Mouse (Mus musculus) intestine, embryonic 15.5 days (tissue): ENCODE measurements around the gene Isg15. TPM values are rescaled to one million over a fixed set of nuclear protein-coding genes. Genes with fewer than 3 reads are reported as not detected.
"Not testable (repeated sequence)": the region's sequence is repeated elsewhere in the genome, so short reads cannot be mapped to it uniquely, and the experiment has no call there.

ENCODE experiments used
- ATAC-seq: fragments of 200-750 bp; cut with Nextera tagmentation; 2 replicates; pipeline ENCODE4 v1.8.0; 2017; ENCODE audit warnings: moderate TSS enrichment, moderate library complexity
- H3K27ac ChIP-seq: fragments of 300-500 bp; sonication (generic); 2 replicates; pipeline ENCODE4 v1.5.1; 2015; ENCODE audit warnings: mild to moderate bottlenecking, inconsistent platforms
- H3K27me3 ChIP-seq: fragments of 300-500 bp; sonication (generic); replicated peaks from 2 replicates; pipeline ENCODE4 v1.6.1; 2015; ENCODE audit warnings: inconsistent platforms
- H3K36me3 ChIP-seq: fragments of 300-500 bp; sonication (generic); 2 replicates; pipeline ENCODE4 v1.6.1; 2015; ENCODE audit warnings: inconsistent platforms
- H3K4me1 ChIP-seq: fragments of 300-500 bp; sonication (generic); replicated peaks from 2 replicates; pipeline ENCODE4 v1.6.1; 2015; ENCODE audit warnings: inconsistent platforms
- H3K4me2 ChIP-seq: fragments of 300-500 bp; sonication (generic); replicated peaks from 2 replicates; pipeline ENCODE4 v1.6.1; 2015; ENCODE audit warnings: mild to moderate bottlenecking, inconsistent platforms
- H3K4me3 ChIP-seq: fragments of 300-500 bp; sonication (generic); replicated peaks from 2 replicates; pipeline ENCODE4 v1.5.1; 2015; ENCODE audit warnings: inconsistent platforms
- H3K9ac ChIP-seq: fragments of 300-500 bp; sonication (generic); 2 replicates; pipeline ENCODE4 v1.6.1; 2015; ENCODE audit warnings: inconsistent platforms
- H3K9me3 ChIP-seq: fragments of 300-500 bp; sonication (generic); 2 replicates; pipeline ENCODE4 v1.6.1; 2016; ENCODE audit warnings: inconsistent platforms
- WGBS: fragments of 180-500 bp; shearing (Covaris S2); methylation state at CpG from one replicate; pipeline ENCODE4 v1.1.7; 2015; 5-methylcytosine and 5-hydroxymethylcytosine counted together
- polyA plus RNA-seq: library from polyadenylated mRNA; unstranded; fragments of >200 nt; fragmentation: Nextera tagmentation; extraction: Ambion mirVana; gene quantifications from 2 replicates; pipeline ENCODE4 v1.2.1, GENCODE M21; 2015

Gene Isg15
- polyA plus RNA-seq, 1 experiment from 2014 or later = 1.8 TPM

DNA sequence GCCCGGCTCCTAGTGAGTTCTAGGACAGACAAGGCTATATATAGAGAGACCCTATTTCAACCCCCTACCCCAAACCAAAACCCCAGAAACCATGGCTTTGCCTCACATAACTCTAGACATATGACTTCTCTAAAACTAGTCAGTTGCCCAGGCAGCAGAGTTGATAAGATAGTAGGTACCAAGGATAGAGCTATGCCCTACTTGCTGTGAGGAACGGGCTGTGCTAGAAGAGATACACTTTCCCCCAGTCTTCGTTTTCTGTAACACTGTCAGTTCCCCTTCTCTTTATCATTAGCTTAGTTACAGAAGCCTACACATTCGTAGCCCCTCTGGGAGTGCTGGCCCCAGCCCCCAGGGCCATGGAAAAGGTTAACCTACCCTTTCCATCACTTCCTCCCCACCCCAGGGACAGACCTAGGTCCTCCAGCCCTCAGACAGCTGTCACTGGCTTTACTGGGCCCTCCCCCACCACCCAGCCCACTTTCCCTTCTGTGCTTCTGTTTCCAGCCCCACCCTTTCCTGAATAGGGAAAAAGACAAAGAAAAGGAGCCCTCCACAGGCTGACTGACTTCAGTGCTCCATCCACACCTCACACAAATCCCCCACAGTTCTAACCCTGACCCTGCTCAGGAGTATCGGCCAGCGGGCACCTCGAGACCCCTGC, 16.2 kb downstream of the Isg15 start:
- H3K9ac ChIP-seq = no peak overlapping the region
- H3K4me3 ChIP-seq = no peak overlapping the region
- ATAC-seq = no peak
- no peak overlapping the region for H3K27ac ChIP-seq
- H3K9me3 ChIP-seq = no peaks in the 10 kb centered on the region
- H3K4me2 ChIP-seq = no peak overlapping the region
- H3K4me1 ChIP-seq = peaks cover 32% of the 10 kb centered on the region
- peaks cover 19% of the 10 kb centered on the region for H3K36me3 ChIP-seq
- no peaks in the 10 kb centered on the region for H3K27me3 ChIP-seq
- 86% methylated on average over 7 of the region's 7 CpGs for WGBS

DNA sequence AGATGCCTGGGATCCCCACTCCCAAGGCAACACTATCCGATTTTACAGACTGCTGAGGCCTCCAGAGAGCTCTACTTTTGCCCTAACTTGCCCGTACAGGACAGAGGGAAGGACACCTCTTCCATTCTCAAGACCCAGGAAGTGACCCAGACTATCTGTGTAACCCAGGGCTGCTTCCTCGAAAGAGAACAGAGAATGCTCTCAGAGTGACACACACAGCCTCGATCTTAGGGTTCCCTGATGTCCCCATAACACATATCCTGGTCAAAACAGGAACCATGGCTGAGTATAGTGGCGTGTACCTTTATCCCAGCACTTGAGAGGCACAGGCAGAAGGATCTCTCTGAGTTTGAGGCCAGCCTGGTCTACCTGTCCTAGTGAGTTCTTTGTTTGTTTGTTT, 16.9 kb downstream of the Isg15 start:
- Histone ChIP-seq H3K27ac (no peak overlapping the region), H3K27me3 (no peaks in the 10 kb centered on the region), H3K36me3 (peaks cover 26% of the 10 kb centered on the region), H3K4me3 (no peak overlapping the region), H3K9me3 (no peaks in the 10 kb centered on the region), H3K4me1 (peaks cover 25% of the 10 kb centered on the region), H3K9ac (no peak overlapping the region), H3K4me2 (no peak overlapping the region)
- WGBS = 82% methylated on average over 5 of the region's 5 CpGs
- no peak for ATAC-seq

DNA sequence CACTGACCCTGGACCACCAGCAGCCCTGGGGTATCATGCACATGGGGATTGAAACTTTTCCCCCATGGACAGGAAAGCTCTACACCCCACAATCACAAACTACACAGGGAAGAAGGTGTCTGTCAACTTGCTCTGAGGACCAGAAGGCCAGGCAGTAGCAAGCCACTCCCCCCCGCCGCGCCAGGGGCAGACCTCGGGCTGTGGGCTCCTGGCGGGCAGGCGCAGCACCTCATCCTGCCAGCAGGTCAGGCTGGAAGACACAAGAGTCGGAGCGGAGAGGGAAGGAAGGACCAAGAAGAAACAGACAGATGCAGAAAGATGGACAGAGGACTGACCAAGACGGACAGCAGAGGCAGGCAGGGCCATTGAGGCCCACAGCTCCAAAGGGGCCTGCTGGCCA, 23.0 kb downstream of the Isg15 start:
- Histone ChIP-seq H3K4me2 (no peak overlapping the region), H3K36me3 (peaks cover 52% of the 10 kb centered on the region), H3K4me3 (no peak overlapping the region), H3K27ac (no peak overlapping the region), H3K4me1 (no peaks in the 10 kb centered on the region), H3K9me3 (no peaks in the 10 kb centered on the region), H3K27me3 (no peaks in the 10 kb centered on the region), H3K9ac (no peak overlapping the region)
- ATAC-seq = no peak
- WGBS = 87% methylated on average over 9 of the region's 9 CpGs

- H3K9me3 ChIP-seq = no peaks in the 10 kb centered on the region
- no peak overlapping the region for H3K4me2 ChIP-seq
- 94% methylated on average over 11 of the region's 11 CpGs for WGBS
- no peak overlapping the region for H3K4me3 ChIP-seq
- H3K27me3 ChIP-seq = no peaks in the 10 kb centered on the region
- H3K9ac ChIP-seq = no peak overlapping the region
- H3K27ac ChIP-seq = no peak overlapping the region
- H3K4me1 ChIP-seq = no peaks in the 10 kb centered on the region
- H3K36me3 ChIP-seq = peaks cover 80% of the 10 kb centered on the region
- no peak for ATAC-seq
Observed at GRCm38 (mm10) chr4:156171828-156172227, 28.8 kb downstream of the Isg15 start.

DNA sequence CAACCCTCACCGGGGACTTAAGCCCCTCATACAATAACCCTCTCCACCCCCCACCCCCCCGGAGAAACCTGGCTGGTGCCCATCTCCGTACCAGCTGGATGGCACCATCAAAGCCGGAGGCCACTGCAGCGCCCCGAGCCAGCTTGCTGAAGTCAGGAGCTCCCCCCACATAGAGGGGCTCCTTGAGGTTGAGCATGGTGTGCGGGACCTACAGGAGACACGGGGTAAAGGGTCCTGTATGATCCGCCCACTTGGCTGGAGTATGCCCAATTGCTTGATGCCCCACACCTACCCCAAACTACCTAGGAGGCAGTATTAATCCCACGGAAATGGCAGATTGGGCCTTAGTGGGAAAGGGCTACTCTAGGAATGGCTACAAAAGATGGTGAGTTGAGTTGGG, 31.5 kb downstream of the Isg15 start:
- H3K4me1 ChIP-seq = no peaks in the 10 kb centered on the region
- H3K36me3 ChIP-seq = peaks cover 77% of the 10 kb centered on the region
- ATAC-seq = no peak
- H3K27ac ChIP-seq = no peak overlapping the region
- no peaks in the 10 kb centered on the region for H3K9me3 ChIP-seq
- no peak overlapping the region for H3K9ac ChIP-seq
- WGBS = 96% methylated on average over 10 of the region's 10 CpGs
- H3K4me3 ChIP-seq = no peak overlapping the region
- H3K27me3 ChIP-seq = no peaks in the 10 kb centered on the region
- H3K4me2 ChIP-seq = no peak overlapping the region

DNA sequence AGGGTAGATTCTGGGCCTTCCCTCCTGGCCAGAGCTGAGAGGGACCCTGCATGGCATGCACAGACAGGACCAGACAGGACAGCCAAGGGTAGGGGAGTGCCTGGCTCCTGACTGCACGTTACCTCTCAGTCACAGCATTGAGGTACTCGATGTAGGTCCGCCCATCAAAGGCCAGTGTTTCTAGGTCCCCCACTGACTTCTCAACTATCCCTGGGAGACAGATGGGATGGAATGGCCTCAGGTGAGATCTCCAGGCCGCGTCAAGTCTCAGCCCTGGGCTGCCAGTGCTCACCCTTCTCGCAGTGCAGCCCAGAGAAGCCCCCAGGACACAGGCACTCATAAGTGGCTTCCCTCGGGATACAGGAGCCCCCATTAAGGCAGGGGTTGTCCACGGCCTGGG, 32.0 kb downstream of the Isg15 start:
- 91% methylated on average over 8 of the region's 8 CpGs for WGBS
- H3K9ac ChIP-seq = no peak overlapping the region
- H3K4me2 ChIP-seq = no peak overlapping the region
- no peak overlapping the region for H3K4me3 ChIP-seq
- no peaks in the 10 kb centered on the region for H3K27me3 ChIP-seq
- peaks cover 75% of the 10 kb centered on the region for H3K36me3 ChIP-seq
- no peak overlapping the region for H3K27ac ChIP-seq
- no peaks in the 10 kb centered on the region for H3K4me1 ChIP-seq
- ATAC-seq = no peak
- H3K9me3 ChIP-seq = no peaks in the 10 kb centered on the region

- no peak overlapping the region for H3K27ac ChIP-seq
- WGBS = 87% methylated on average over 9 of the region's 9 CpGs
- H3K4me2 ChIP-seq = no peak overlapping the region
- H3K9me3 ChIP-seq = no peaks in the 10 kb centered on the region
- ATAC-seq = no peak
- H3K9ac ChIP-seq = no peak overlapping the region
- H3K27me3 ChIP-seq = no peaks in the 10 kb centered on the region
- H3K4me1 ChIP-seq = no peaks in the 10 kb centered on the region
- no peak overlapping the region for H3K4me3 ChIP-seq
- peaks cover 66% of the 10 kb centered on the region for H3K36me3 ChIP-seq
Observed at GRCm38 (mm10) chr4:156166477-156166876, 34.1 kb downstream of the Isg15 start.

DNA sequence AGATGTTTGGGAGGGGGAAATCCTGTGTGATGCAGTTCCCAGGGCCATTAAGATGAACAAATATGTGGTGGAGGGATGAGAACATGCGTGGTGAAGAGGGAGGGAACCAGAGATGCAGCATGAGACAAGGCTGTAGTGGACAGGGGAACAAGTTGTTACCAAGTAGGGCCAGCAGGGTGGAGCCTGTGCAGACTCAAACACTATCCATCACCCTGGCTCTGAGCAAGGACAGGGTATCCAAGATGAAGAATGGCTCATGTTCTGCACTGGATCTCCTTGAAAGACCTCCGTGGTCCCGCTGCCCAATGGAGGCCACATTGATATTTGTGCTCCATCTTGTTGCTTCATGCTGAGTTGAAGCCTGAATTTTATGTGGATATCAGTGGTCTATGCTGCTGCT, 45.8 kb downstream of the Isg15 start:
- H3K36me3 ChIP-seq = no peaks in the 10 kb centered on the region
- no peak for ATAC-seq
- H3K9me3 ChIP-seq = peaks cover 3% of the 10 kb centered on the region; the same call in 1 of the 2 replicates
- WGBS = 92% methylated on average over 3 of the region's 3 CpGs
- H3K4me3 ChIP-seq = no peak overlapping the region
- H3K9ac ChIP-seq = no peak overlapping the region
- no peak overlapping the region for H3K27ac ChIP-seq
- no peaks in the 10 kb centered on the region for H3K4me1 ChIP-seq
- no peaks in the 10 kb centered on the region for H3K27me3 ChIP-seq
- no peak overlapping the region for H3K4me2 ChIP-seq

GRCm38 (mm10) chr4:156150887-156151286, 49.7 kb downstream of the Isg15 start:
- 76% methylated on average over 10 of the region's 10 CpGs for WGBS
- not testable (repeated sequence) for H3K4me2 ChIP-seq, H3K9ac ChIP-seq, H3K27ac ChIP-seq, H3K27me3 ChIP-seq, H3K36me3 ChIP-seq, ATAC-seq, H3K9me3 ChIP-seq, H3K4me3 ChIP-seq, H3K4me1 ChIP-seq

Other genes with a start within 250 kb of the Isg15 start
- gene C1qtnf12, start 238.5 kb downstream of the Isg15 start, polyA plus RNA-seq = 60.1 and 60.2 TPM in 2 replicates
- gene B3galt6, start 208.2 kb downstream of the Isg15 start, polyA plus RNA-seq = 13.4 and 14.0 TPM in 2 replicates
- gene Sdf4, start 207.9 kb downstream of the Isg15 start, polyA plus RNA-seq = 154 and 166 TPM in 2 replicates
- 0.49 and 0.52 TPM in 2 replicates for gene Tnfrsf4, start 187.0 kb downstream of the Isg15 start, polyA plus RNA-seq
- gene Tnfrsf18, start 174.7 kb downstream of the Isg15 start, polyA plus RNA-seq = 1.1 and 1.6 TPM in 2 replicates
- 3.1 and 3.9 TPM in 2 replicates for gene Ttll10, start 141.4 kb downstream of the Isg15 start, polyA plus RNA-seq
- 22.2 and 22.8 TPM in 2 replicates for gene 9430015G10Rik, start 90.8 kb downstream of the Isg15 start, polyA plus RNA-seq
- 0.06 and 0.18 TPM in 2 replicates for gene Rnf223, start 70.3 kb downstream of the Isg15 start, polyA plus RNA-seq
- 52.1 and 56.5 TPM in 2 replicates for gene Agrn, start 3.3 kb downstream of the Isg15 start, polyA plus RNA-seq
- gene AW011738, start 2.5 kb upstream of the Isg15 start, polyA plus RNA-seq = 2.1 and 2.2 TPM in 2 replicates
- 0.40 and 0.51 TPM in 2 replicates for gene Perm1, start 15.1 kb upstream of the Isg15 start, polyA plus RNA-seq
- 12.6 and 14.8 TPM in 2 replicates for gene Plekhn1, start 34.0 kb upstream of the Isg15 start, polyA plus RNA-seq
- 86.5 and 87.8 TPM in 2 replicates for gene Noc2l, start 35.2 kb upstream of the Isg15 start, polyA plus RNA-seq
- 0.69 and 1.00 TPM in 2 replicates for gene Samd11, start 54.8 kb upstream of the Isg15 start, polyA plus RNA-seq
- not detected in 2 replicates for gene Vmn2r-ps159, start 130.3 kb upstream of the Isg15 start, polyA plus RNA-seq